Mouse (Mus musculus): Measurements from ENCODE around the gene Acot7. TPM values are rescaled to one million over a fixed set of nuclear protein-coding genes. Genes with fewer than 3 reads are reported as not detected.

Acot7 gene
- polyA plus RNA-seq, 1 experiment from 2014 or later = 11.9 TPM

- H3K9me3 ChIP-seq (replicated peaks; ENCODE audit: control insufficient read depth, low read length) = no peaks in the 10 kb centered on the region
- H3K9ac ChIP-seq (ENCODE audit: low read depth, low read length) = no peak overlapping the region
- peaks cover 7% of the 10 kb centered on the region; the same call in 1 of the 2 replicates for H3K36me3 ChIP-seq (ENCODE audit: control insufficient read depth, insufficient read depth)
- no peak for ATAC-seq (ENCODE audit: low read depth)
- no peaks in the 10 kb centered on the region for H3K4me1 ChIP-seq (ENCODE audit: control insufficient read depth, low read depth, low read length)
- no peak overlapping the region for H3K4me2 ChIP-seq (ENCODE audit: low read depth, low read length)
- no peaks in the 10 kb centered on the region for H3K27me3 ChIP-seq (ENCODE audit: control insufficient read depth, insufficient read depth, low read depth, low read length)
- WGBS (ENCODE audit: insufficient replicate concordance) = 77% methylated on average over 6 of the region's 6 CpGs
- H3K4me3 ChIP-seq (ENCODE audit: low read depth, low read length) = no peak overlapping the region
- no peak overlapping the region for H3K27ac ChIP-seq (ENCODE audit: low read length)
Observed at GRCm38 (mm10) chr4:152304685-152305084, 126.8 kb downstream of the Acot7 start.

DNA sequence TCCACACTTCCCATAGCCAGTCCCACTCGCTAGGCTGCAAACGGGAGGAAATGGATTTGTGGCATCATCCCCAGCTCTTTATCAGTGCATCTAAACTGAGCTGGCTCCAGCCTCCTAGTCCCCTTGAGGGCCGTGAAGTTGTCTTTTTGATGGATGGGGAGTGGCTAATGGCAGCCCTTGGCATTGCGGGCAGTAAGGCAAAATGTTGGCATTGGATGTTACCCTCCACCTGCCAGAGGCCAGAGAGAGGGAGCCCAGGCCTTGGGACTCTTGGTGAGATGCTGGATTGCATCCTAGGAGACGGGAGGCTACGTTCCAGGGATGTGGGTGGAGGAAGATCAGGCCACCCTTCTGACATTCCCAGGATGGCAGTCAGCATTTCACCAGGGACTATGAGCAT, 128.1 kb downstream of the Acot7 start:
- H3K4me1 ChIP-seq (ENCODE audit: control insufficient read depth, low read depth, low read length) = no peaks in the 10 kb centered on the region
- H3K27me3 ChIP-seq (ENCODE audit: control insufficient read depth, insufficient read depth, low read depth, low read length) = peaks cover under 1% of the 10 kb centered on the region
- peaks cover 5% of the 10 kb centered on the region; the same call in 1 of the 2 replicates for H3K36me3 ChIP-seq (ENCODE audit: control insufficient read depth, insufficient read depth)
- 56% methylated on average over 6 of the region's 6 CpGs for WGBS (ENCODE audit: insufficient replicate concordance)
- H3K4me2 ChIP-seq (ENCODE audit: low read depth, low read length) = no peak overlapping the region
- no peak overlapping the region for H3K27ac ChIP-seq (ENCODE audit: low read length)
- no peak overlapping the region for H3K4me3 ChIP-seq (ENCODE audit: low read depth, low read length)
- no peaks in the 10 kb centered on the region for H3K9me3 ChIP-seq (replicated peaks; ENCODE audit: control insufficient read depth, low read length)
- H3K9ac ChIP-seq (ENCODE audit: low read depth, low read length) = no peak overlapping the region
- no peak for ATAC-seq (ENCODE audit: low read depth)

DNA sequence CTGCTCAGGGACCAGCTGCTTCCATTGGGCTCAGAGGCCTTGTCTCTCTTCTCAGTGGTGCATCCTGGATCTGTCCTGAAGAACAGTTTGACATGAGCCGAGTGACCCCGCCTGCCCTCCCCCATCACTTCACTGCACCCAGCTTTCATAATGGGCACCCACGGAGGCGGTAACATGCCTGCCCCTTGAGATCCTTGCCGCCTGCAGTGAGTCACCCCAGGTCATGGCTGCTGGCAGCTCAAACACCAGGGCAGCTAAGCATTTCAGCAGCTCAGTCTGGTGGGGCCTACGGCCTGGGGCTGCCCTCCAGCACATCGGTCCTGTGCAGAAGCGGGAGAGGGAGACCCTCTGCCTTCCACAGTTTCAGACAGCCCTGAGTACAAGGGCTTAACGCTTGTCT, 129.6 kb downstream of the Acot7 start:
- H3K27me3 ChIP-seq (ENCODE audit: control insufficient read depth, insufficient read depth, low read depth, low read length) = peaks cover 16% of the 10 kb centered on the region
- peaks cover 5% of the 10 kb centered on the region; the same call in 1 of the 2 replicates for H3K36me3 ChIP-seq (ENCODE audit: control insufficient read depth, insufficient read depth)
- no peaks in the 10 kb centered on the region for H3K9me3 ChIP-seq (replicated peaks; ENCODE audit: control insufficient read depth, low read length)
- no peak overlapping the region for H3K4me2 ChIP-seq (ENCODE audit: low read depth, low read length)
- WGBS (ENCODE audit: insufficient replicate concordance) = 85% methylated on average over 9 of the region's 9 CpGs
- no peak for ATAC-seq (ENCODE audit: low read depth)
- no peak overlapping the region for H3K27ac ChIP-seq (ENCODE audit: low read length)
- H3K9ac ChIP-seq (ENCODE audit: low read depth, low read length) = no peak overlapping the region
- no peak overlapping the region for H3K4me3 ChIP-seq (ENCODE audit: low read depth, low read length)
- no peaks in the 10 kb centered on the region; the same call in 1 of the 2 replicates for H3K4me1 ChIP-seq (ENCODE audit: control insufficient read depth, low read depth, low read length)

DNA sequence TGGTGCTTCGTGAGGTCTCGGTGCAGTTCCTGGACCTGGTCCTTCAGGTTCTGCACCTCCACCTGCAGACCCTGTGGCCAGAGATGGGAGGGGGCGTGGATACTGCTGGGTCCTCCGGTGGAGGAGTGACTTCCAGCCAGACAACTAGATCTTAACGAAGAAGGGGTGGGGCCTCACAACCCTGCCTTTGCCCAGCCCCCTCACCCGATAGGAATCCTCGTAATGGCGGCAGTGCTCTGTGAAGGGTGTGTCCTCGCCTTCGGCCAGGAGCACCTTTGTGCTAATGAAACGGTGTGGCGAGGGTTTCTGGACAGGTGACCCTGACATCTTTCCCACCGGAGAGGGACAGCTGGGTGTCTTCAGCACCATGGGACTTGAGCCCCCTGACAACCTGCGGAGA, 134.3 kb downstream of the Acot7 start:
- Histone ChIP-seq H3K9ac (ENCODE audit: low read depth, low read length) (no peak overlapping the region), H3K4me2 (ENCODE audit: low read depth, low read length) (no peak overlapping the region), H3K4me3 (ENCODE audit: low read depth, low read length) (no peak overlapping the region), H3K27me3 (ENCODE audit: control insufficient read depth, insufficient read depth, low read depth, low read length) (peaks cover 62% of the 10 kb centered on the region), H3K4me1 (ENCODE audit: control insufficient read depth, low read depth, low read length) (peaks cover 3% of the 10 kb centered on the region; the same call in 1 of the 2 replicates), H3K27ac (ENCODE audit: low read length) (no peak overlapping the region), H3K9me3 (replicated peaks; ENCODE audit: control insufficient read depth, low read length) (no peaks in the 10 kb centered on the region), H3K36me3 (ENCODE audit: control insufficient read depth, insufficient read depth) (no peaks in the 10 kb centered on the region)
- ATAC-seq (ENCODE audit: low read depth) = no peak
- WGBS (ENCODE audit: insufficient replicate concordance) = 6% methylated on average over 14 of the region's 14 CpGs

- Histone ChIP-seq H3K4me2 (ENCODE audit: low read depth, low read length) (peak overlapping the region; percentile 39), H3K9ac (ENCODE audit: low read depth, low read length) (no peak overlapping the region), H3K27ac (ENCODE audit: low read length) (no peak overlapping the region), H3K4me1 (ENCODE audit: control insufficient read depth, low read depth, low read length) (peaks cover 3% of the 10 kb centered on the region; the same call in 1 of the 2 replicates), H3K36me3 (ENCODE audit: control insufficient read depth, insufficient read depth) (no peaks in the 10 kb centered on the region), H3K27me3 (ENCODE audit: control insufficient read depth, insufficient read depth, low read depth, low read length) (peaks cover 71% of the 10 kb centered on the region), H3K9me3 (replicated peaks; ENCODE audit: control insufficient read depth, low read length) (no peaks in the 10 kb centered on the region), H3K4me3 (ENCODE audit: low read depth, low read length) (peak overlapping the region; percentile 19)
- ATAC-seq (ENCODE audit: low read depth) = no peak
- under 1% methylated on average over 29 of the region's 29 CpGs for WGBS (ENCODE audit: insufficient replicate concordance)
Observed at GRCm38 (mm10) chr4:152313211-152313632, 135.3 kb downstream of the Acot7 start.

DNA sequence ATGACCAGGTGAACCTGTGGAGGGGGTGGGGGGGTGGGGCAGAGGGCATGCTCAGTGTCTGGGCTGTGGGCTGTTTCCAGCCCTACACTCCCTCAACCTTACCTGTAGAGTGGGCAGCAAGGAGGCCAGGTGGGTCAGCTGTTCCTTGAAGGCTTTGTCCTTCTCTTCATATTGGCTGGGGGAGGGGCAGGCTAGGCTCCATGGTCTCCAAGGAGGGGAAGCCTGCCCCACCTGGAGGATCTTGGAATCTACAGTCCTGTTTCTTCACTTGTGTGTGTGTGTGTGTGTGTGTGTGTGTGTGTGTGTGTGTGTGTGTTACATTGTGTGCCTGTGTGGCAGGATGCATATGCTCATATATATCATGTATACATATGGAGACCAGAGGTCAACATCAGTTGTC, 136.0 kb downstream of the Acot7 start:
- Histone ChIP-seq H3K4me2 (ENCODE audit: low read depth, low read length) (no peak overlapping the region), H3K27ac (ENCODE audit: low read length) (no peak overlapping the region), H3K36me3 (ENCODE audit: control insufficient read depth, insufficient read depth) (no peaks in the 10 kb centered on the region), H3K27me3 (ENCODE audit: control insufficient read depth, insufficient read depth, low read depth, low read length) (peaks cover 77% of the 10 kb centered on the region), H3K9ac (ENCODE audit: low read depth, low read length) (no peak overlapping the region), H3K4me1 (ENCODE audit: control insufficient read depth, low read depth, low read length) (peaks cover 6% of the 10 kb centered on the region), H3K9me3 (replicated peaks; ENCODE audit: control insufficient read depth, low read length) (no peaks in the 10 kb centered on the region), H3K4me3 (ENCODE audit: low read depth, low read length) (no peak overlapping the region)
- ATAC-seq (ENCODE audit: low read depth) = no peak

DNA sequence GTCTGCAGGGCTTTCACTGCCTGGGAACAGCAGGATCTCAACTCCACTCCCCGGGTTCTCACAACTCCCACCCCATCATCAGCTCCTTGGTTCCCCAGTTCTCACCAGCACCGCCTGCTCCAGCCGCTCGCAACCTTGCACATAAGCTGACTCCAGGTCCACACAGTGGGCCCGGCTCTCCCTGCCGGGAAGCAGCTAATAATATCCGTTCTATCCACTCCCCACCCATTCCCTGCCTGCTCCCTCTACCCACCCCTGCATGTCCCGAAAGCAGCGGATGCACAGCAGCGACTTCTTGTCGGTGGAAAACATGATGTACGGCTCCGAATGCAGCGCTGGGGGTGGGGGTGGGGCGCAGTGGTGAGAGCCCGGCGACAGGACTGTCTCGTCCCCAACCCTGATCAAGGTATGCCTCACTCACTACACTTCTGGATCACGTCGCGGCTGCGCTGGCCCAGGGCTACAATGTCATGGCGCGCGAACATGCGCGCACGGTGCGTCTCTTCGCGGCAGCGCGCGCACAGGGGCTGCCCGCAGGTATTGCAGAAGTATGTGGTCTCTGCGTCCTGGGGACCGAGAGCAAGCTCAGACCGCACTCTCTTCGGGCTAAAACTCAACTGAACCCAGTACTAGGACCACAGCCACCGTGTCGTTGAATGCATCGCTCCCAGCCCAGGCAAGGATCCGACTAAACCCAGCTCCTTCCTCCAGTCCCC, 137.7 kb downstream of the Acot7 start:
- H3K9me3 ChIP-seq (replicated peaks; ENCODE audit: control insufficient read depth, low read length) = no peaks in the 10 kb centered on the region
- H3K4me3 ChIP-seq (ENCODE audit: low read depth, low read length) = no peak overlapping the region
- H3K4me1 ChIP-seq (ENCODE audit: control insufficient read depth, low read depth, low read length) = peaks cover 7% of the 10 kb centered on the region
- peak overlapping the region; percentile 24; the same call in 1 of the 2 replicates for H3K4me2 ChIP-seq (ENCODE audit: low read depth, low read length)
- H3K9ac ChIP-seq (ENCODE audit: low read depth, low read length) = no peak overlapping the region
- ATAC-seq (ENCODE audit: low read depth) = no peak
- H3K27ac ChIP-seq (ENCODE audit: low read length) = no peak overlapping the region
- H3K36me3 ChIP-seq (ENCODE audit: control insufficient read depth, insufficient read depth) = no peaks in the 10 kb centered on the region
- 2% methylated on average over 43 of the region's 43 CpGs for WGBS (ENCODE audit: insufficient replicate concordance)
- peaks cover 78% of the 10 kb centered on the region for H3K27me3 ChIP-seq (ENCODE audit: control insufficient read depth, insufficient read depth, low read depth, low read length)

- H3K4me3 ChIP-seq (ENCODE audit: low read depth, low read length) = no peak overlapping the region
- 67% methylated on average over 6 of the region's 6 CpGs for WGBS (ENCODE audit: insufficient replicate concordance)
- peaks cover 7% of the 10 kb centered on the region for H3K4me1 ChIP-seq (ENCODE audit: control insufficient read depth, low read depth, low read length)
- no peak overlapping the region for H3K4me2 ChIP-seq (ENCODE audit: low read depth, low read length)
- H3K27me3 ChIP-seq (ENCODE audit: control insufficient read depth, insufficient read depth, low read depth, low read length) = peaks cover 61% of the 10 kb centered on the region
- H3K36me3 ChIP-seq (ENCODE audit: control insufficient read depth, insufficient read depth) = no peaks in the 10 kb centered on the region
- H3K9me3 ChIP-seq (replicated peaks; ENCODE audit: control insufficient read depth, low read length) = no peaks in the 10 kb centered on the region
- no peak overlapping the region for H3K9ac ChIP-seq (ENCODE audit: low read depth, low read length)
- ATAC-seq (ENCODE audit: low read depth) = no peak
- H3K27ac ChIP-seq (ENCODE audit: low read length) = no peak overlapping the region
Observed at GRCm38 (mm10) chr4:152317631-152318033, 139.7 kb downstream of the Acot7 start.

GRCm38 (mm10) chr4:152318517-152319234, 140.7 kb downstream of the Acot7 start, which contains the start of gene Rnf207:
Rnf207 (minus strand) TSS chr4:152318993.
- Histone ChIP-seq H3K9ac (ENCODE audit: low read depth, low read length) (no peak within 1 kb of the TSS), H3K27ac (ENCODE audit: low read length) (no peak within 1 kb of the TSS), H3K27me3 (ENCODE audit: control insufficient read depth, insufficient read depth, low read depth, low read length) (peaks cover 50% of the 10 kb centered on the region), H3K9me3 (replicated peaks; ENCODE audit: control insufficient read depth, low read length) (no peaks in the 10 kb centered on the region), H3K4me3 (ENCODE audit: low read depth, low read length) (no peak within 1 kb of the TSS; the same call in 1 of the 2 replicates), H3K4me1 (ENCODE audit: control insufficient read depth, low read depth, low read length) (peaks cover 4% of the 10 kb centered on the region), H3K36me3 (ENCODE audit: control insufficient read depth, insufficient read depth) (no peaks in the 10 kb centered on the region), H3K4me2 (ENCODE audit: low read depth, low read length) (peak within 1 kb of the TSS; percentile 47)
- 5% methylated on average over 26 of the region's 26 CpGs for WGBS (ENCODE audit: insufficient replicate concordance)
- ATAC-seq (ENCODE audit: low read depth) = no peak
